Mouse (Mus musculus): ENCODE measurements around the gene Rbms1. TPM values are rescaled to one million over a fixed set of nuclear protein-coding genes. Genes with fewer than 3 reads are reported as not detected.

The Rbms1 gene
- total RNA-seq, 1 experiment from 2014 or later, result 19.8 TPM

- ATAC-seq (replicated peaks in 1 of 2; ENCODE audit: insufficient read depth in 1 of 2, low FRiP score in 2 of 2, low TSS enrichment in 1 of 2, low read depth in 1 of 2, poor library complexity in 2 of 2, severe bottlenecking in 2 of 2), result no peak
Observed at GRCm38 (mm10) chr2:60923756-60924544, 39.0 kb downstream of the Rbms1 start.

GRCm38 (mm10) chr2:60923111-60923510, 39.9 kb downstream of the Rbms1 start:
- peak; percentile 52 to 56; a peak in 3 of 4 replicates for ATAC-seq (replicated peaks in 1 of 2; ENCODE audit: insufficient read depth in 1 of 2, low FRiP score in 2 of 2, low TSS enrichment in 1 of 2, low read depth in 1 of 2, poor library complexity in 2 of 2, severe bottlenecking in 2 of 2)

GRCm38 (mm10) chr2:60922351-60922750, 40.6 kb downstream of the Rbms1 start:
- no peak for ATAC-seq (replicated peaks in 1 of 2; ENCODE audit: insufficient read depth in 1 of 2, low FRiP score in 2 of 2, low TSS enrichment in 1 of 2, low read depth in 1 of 2, poor library complexity in 2 of 2, severe bottlenecking in 2 of 2)

- no peak for ATAC-seq (replicated peaks in 1 of 2; ENCODE audit: insufficient read depth in 1 of 2, low FRiP score in 2 of 2, low TSS enrichment in 1 of 2, low read depth in 1 of 2, poor library complexity in 2 of 2, severe bottlenecking in 2 of 2)
Observed at GRCm38 (mm10) chr2:60920076-60920475, 42.9 kb downstream of the Rbms1 start.

- ATAC-seq (replicated peaks in 1 of 2; ENCODE audit: insufficient read depth in 1 of 2, low FRiP score in 2 of 2, low TSS enrichment in 1 of 2, low read depth in 1 of 2, poor library complexity in 2 of 2, severe bottlenecking in 2 of 2), result no peak
Observed at GRCm38 (mm10) chr2:60918401-60918800, 44.6 kb downstream of the Rbms1 start.

- ATAC-seq (replicated peaks in 1 of 2; ENCODE audit: insufficient read depth in 1 of 2, low FRiP score in 2 of 2, low TSS enrichment in 1 of 2, low read depth in 1 of 2, poor library complexity in 2 of 2, severe bottlenecking in 2 of 2), result no peak
Observed at GRCm38 (mm10) chr2:60914524-60915280, 48.3 kb downstream of the Rbms1 start.

GRCm38 (mm10) chr2:60913281-60913680, 49.7 kb downstream of the Rbms1 start:
- ATAC-seq (replicated peaks in 1 of 2; ENCODE audit: insufficient read depth in 1 of 2, low FRiP score in 2 of 2, low TSS enrichment in 1 of 2, low read depth in 1 of 2, poor library complexity in 2 of 2, severe bottlenecking in 2 of 2), result no peak

- no peak for ATAC-seq (replicated peaks in 1 of 2; ENCODE audit: insufficient read depth in 1 of 2, low FRiP score in 2 of 2, low TSS enrichment in 1 of 2, low read depth in 1 of 2, poor library complexity in 2 of 2, severe bottlenecking in 2 of 2)
Observed at GRCm38 (mm10) chr2:60911716-60912115, 51.3 kb downstream of the Rbms1 start.

GRCm38 (mm10) chr2:60910820-60911219, 52.2 kb downstream of the Rbms1 start:
- ATAC-seq (replicated peaks in 1 of 2; ENCODE audit: insufficient read depth in 1 of 2, low FRiP score in 2 of 2, low TSS enrichment in 1 of 2, low read depth in 1 of 2, poor library complexity in 2 of 2, severe bottlenecking in 2 of 2), result peak; percentile 37 to 64; a peak in 3 of 4 replicates

GRCm38 (mm10) chr2:60908551-60908950, 54.4 kb downstream of the Rbms1 start:
- no peak for ATAC-seq (replicated peaks in 1 of 2; ENCODE audit: insufficient read depth in 1 of 2, low FRiP score in 2 of 2, low TSS enrichment in 1 of 2, low read depth in 1 of 2, poor library complexity in 2 of 2, severe bottlenecking in 2 of 2)

- ATAC-seq (replicated peaks in 1 of 2; ENCODE audit: insufficient read depth in 1 of 2, low FRiP score in 2 of 2, low TSS enrichment in 1 of 2, low read depth in 1 of 2, poor library complexity in 2 of 2, severe bottlenecking in 2 of 2), result no peak
Observed at GRCm38 (mm10) chr2:60908116-60908515, 54.9 kb downstream of the Rbms1 start.

- ATAC-seq (replicated peaks in 1 of 2; ENCODE audit: insufficient read depth in 1 of 2, low FRiP score in 2 of 2, low TSS enrichment in 1 of 2, low read depth in 1 of 2, poor library complexity in 2 of 2, severe bottlenecking in 2 of 2), result no peak
Observed at GRCm38 (mm10) chr2:60905283-60905682, 57.7 kb downstream of the Rbms1 start.

- ATAC-seq (replicated peaks in 1 of 2; ENCODE audit: insufficient read depth in 1 of 2, low FRiP score in 2 of 2, low TSS enrichment in 1 of 2, low read depth in 1 of 2, poor library complexity in 2 of 2, severe bottlenecking in 2 of 2), result peak; percentile 34 to 50; a peak in 1 of 4 replicates
Observed at GRCm38 (mm10) chr2:60904141-60904540, 58.9 kb downstream of the Rbms1 start.

- ATAC-seq (replicated peaks in 1 of 2; ENCODE audit: insufficient read depth in 1 of 2, low FRiP score in 2 of 2, low TSS enrichment in 1 of 2, low read depth in 1 of 2, poor library complexity in 2 of 2, severe bottlenecking in 2 of 2), result peak; percentile 60 to 77; a peak in 2 of 4 replicates
Observed at GRCm38 (mm10) chr2:60903535-60903934, 59.5 kb downstream of the Rbms1 start.

GRCm38 (mm10) chr2:60902446-60903137, 60.4 kb downstream of the Rbms1 start:
- no peak for ATAC-seq (replicated peaks in 1 of 2; ENCODE audit: insufficient read depth in 1 of 2, low FRiP score in 2 of 2, low TSS enrichment in 1 of 2, low read depth in 1 of 2, poor library complexity in 2 of 2, severe bottlenecking in 2 of 2)

GRCm38 (mm10) chr2:60901511-60901951, 61.5 kb downstream of the Rbms1 start:
- ATAC-seq (replicated peaks in 1 of 2; ENCODE audit: insufficient read depth in 1 of 2, low FRiP score in 2 of 2, low TSS enrichment in 1 of 2, low read depth in 1 of 2, poor library complexity in 2 of 2, severe bottlenecking in 2 of 2), result peak; percentile 42 to 74; a peak in 2 of 4 replicates

- ATAC-seq (replicated peaks in 1 of 2; ENCODE audit: insufficient read depth in 1 of 2, low FRiP score in 2 of 2, low TSS enrichment in 1 of 2, low read depth in 1 of 2, poor library complexity in 2 of 2, severe bottlenecking in 2 of 2), result no peak
Observed at GRCm38 (mm10) chr2:60901013-60901412, 62.0 kb downstream of the Rbms1 start.

GRCm38 (mm10) chr2:60893042-60893441, 70.0 kb downstream of the Rbms1 start:
- ATAC-seq (replicated peaks in 1 of 2; ENCODE audit: insufficient read depth in 1 of 2, low FRiP score in 2 of 2, low TSS enrichment in 1 of 2, low read depth in 1 of 2, poor library complexity in 2 of 2, severe bottlenecking in 2 of 2), result no peak

Data from hematopoietic stem cell, adult 5-6 weeks (primary cell).